Mouse (Mus musculus) E14TG2a.4 (cell line): ENCODE measurements around the gene Zfyve9.

Experiments used
- CTCF ChIP-seq: conservative IDR thresholded peaks from 2 replicates; pipeline ENCODE4 v1.5.1; 2014; ENCODE audit warnings: low read length
- NANOG ChIP-seq: IDR thresholded peaks from 2 replicates; pipeline ENCODE4 v1.6.1; 2014; ENCODE audit warnings: borderline replicate concordance, low read length, mixed read lengths
- POU5F1 ChIP-seq: IDR thresholded peaks from 2 replicates; pipeline ENCODE4 v1.6.1; 2014; ENCODE audit warnings: low read length, borderline replicate concordance

- TF ChIP-seq CTCF (peak; percentile 37), POU5F1 (no peak), NANOG (no peak)
These were observed 90.1 kb downstream of the Zfyve9 start for GRCm38 (mm10) chr4:108690479-108690878.
